Mouse (Mus musculus) layer of hippocampus, postnatal 10 days (tissue): ENCODE measurements at regions not wholly inside any gene's neighbourhood (a gene's known extent, or its start where the extent isn't known, plus 50 kb on each side); places are given as distances from the start of the nearest gene placed in this dataset.
"Not testable (repeated sequence)": the region's sequence is repeated elsewhere in the genome, so short reads cannot be mapped to it uniquely, and the experiment has no call there.

Experiments
- DNase-seq, 2 experiments: peaks; one replicate each; pipeline ENCODE4 v3.0.0; 2021; ENCODE audit warnings: low spot score in 2 of 2

DNA sequence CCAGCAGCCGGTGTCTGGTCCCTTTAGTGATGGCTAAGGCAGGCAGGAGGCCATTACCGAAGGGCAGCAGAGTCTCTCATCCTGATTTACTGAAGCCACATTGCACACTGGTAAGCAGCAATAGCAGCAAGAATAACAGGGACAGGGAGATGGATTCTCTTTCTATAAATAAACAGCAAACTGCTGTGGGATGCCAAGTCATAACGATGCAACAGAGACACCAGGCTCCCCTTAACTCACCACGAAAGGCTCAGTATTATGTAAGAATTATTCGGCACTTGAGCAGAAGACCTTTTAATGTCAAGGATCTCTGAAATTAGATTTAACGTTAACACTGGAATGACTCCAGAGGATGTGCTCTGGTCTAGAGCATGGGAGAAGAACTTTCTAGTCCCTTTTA lies 202.1 kb downstream of the Ddx10 start:
- no peak for DNase-seq

DNA sequence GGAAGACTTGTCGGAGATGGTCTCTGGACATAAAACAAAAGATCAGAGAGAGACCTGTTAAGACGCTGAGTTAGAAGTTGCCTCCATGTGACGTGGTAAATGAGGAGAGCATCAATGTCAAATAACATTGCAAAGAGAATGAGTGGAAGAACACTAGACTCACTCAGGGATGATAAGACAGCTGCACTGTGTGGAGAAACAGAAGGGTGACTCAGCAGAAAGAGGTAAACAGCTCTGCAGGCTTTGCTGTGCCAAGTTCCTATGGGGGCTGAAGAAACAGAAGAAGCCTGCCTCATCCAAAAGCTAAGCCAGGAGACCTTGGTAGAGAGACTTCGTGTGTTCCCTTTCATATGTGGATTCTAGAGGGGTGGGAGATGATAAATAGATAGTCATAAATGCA lies 214.1 kb downstream of the Ddx10 start:
- no peak for DNase-seq

GRCm38 (mm10) chr9:53022096-53022495 lies 225.8 kb downstream of the Ddx10 start:
- DNase-seq: no peak

GRCm38 (mm10) chr9:53010741-53011140 lies 237.1 kb downstream of the Ddx10 start:
- no peak for DNase-seq

DNA sequence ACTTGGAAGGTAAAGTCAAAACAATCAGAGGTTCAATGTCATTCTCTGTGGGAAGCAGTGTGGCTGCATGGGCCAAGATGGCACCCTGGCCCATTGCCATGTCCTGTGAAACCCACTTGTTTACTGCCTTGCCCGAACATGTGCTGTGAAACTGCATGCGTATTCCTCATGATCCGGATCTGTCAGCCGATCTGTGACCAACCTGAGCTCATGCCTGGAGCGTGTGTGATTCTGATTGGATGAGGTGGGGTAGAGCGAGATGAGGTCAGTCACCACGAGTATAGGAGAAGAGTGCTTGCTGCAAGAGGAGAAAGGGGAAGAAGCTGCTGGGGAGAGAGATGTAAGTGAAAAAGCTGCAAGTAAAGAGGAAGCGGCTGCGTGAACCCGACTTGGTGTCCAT lies 240.5 kb downstream of the Ddx10 start:
- no peak for DNase-seq

DNA sequence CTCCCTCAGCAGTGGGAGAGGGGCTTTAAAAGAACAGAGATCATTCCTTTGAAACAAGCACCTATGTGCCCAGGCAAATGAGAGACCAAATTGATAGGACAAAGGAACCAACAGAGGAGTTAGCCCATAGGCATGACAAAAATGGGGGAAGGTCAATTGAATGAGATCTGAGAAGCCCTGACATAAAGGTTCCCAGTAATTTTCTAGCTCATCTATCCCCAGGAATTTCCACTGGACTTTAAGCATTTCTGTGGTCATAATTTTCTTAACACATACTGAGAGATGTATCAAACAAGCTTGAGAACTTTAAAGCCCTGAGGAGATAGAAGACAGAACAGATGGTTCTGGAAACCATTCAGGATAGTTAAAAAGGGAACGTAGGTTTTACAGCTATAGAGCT lies 241.8 kb downstream of the Ddx10 start:
- DNase-seq: no peak

- no peak for DNase-seq
Measured at GRCm38 (mm10) chr9:53004253-53004978, 243.4 kb downstream of the Ddx10 start.

DNA sequence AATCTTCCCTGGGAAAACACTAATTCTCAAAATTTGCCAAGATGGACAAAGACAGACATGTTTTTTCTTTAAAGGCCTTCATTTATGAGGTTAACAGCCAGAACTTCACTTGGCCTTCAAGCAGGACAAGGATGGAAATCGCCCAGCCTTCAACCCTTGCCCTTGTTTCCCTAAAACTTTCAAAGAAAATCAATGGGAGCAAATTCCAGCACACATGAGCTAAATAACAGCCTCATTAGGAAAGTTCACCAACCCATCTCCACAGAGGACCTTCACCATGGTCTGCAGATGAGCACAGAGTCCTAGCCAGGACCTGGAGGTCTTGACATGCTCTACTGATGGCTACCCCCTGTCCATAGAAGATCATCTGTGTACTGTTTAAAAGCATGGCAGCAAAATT lies 271.8 kb downstream of the Ddx10 start:
- no peak for DNase-seq

- peak; percentile 21 to 22 for DNase-seq
Measured at GRCm38 (mm10) chr9:52965631-52966030, 282.2 kb downstream of the Ddx10 start.

- DNase-seq: peak; percentile 28 to 37
Measured at GRCm38 (mm10) chr9:52959668-52960067, 280.1 kb upstream of the AI593442 start.

- DNase-seq: no peak
Measured at GRCm38 (mm10) chr9:52957245-52957644, 277.7 kb upstream of the AI593442 start.

DNA sequence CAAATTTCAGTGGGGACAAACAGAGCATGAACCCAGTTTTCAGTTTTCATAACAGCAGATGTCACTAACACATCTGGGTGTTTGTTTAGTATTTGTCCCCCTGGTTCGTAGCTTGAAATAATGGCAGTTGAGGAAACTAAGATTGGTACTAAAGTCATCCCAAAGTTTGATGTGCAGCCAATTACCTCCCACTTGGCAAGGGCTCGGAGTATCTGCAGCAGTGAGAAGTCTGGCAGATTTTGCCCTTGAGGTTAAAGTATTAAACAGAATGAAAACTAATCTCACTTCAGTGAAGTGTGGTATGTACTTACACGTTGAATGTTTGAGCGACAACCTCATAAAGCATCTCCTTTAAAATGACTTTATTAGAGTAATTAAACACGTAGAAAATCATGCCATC lies 264.5 kb upstream of the AI593442 start:
- no peak for DNase-seq

DNA sequence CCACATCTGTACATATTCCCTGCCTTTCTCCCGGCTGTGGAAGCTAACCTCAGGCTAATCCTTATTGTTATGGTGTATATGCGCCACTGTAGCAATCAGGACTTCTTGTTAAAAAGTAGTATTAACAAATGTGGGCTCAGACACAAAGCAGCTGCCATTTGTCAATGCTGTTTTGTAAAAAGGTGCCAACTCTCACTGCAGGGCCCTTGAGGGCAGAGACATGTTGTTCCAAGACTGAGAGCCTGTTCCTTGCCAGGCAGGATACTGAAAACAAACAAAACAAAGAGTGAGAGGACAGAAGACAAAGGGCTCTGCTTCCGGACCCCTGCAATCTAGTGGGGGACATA lies 262.0 kb upstream of the AI593442 start:
- DNase-seq: no peak

- DNase-seq: peak; percentile 22 to 41
Measured at GRCm38 (mm10) chr9:52940964-52941636, 261.5 kb upstream of the AI593442 start.

GRCm38 (mm10) chr9:52935082-52935481 lies 255.5 kb upstream of the AI593442 start:
- DNase-seq: no peak

DNA sequence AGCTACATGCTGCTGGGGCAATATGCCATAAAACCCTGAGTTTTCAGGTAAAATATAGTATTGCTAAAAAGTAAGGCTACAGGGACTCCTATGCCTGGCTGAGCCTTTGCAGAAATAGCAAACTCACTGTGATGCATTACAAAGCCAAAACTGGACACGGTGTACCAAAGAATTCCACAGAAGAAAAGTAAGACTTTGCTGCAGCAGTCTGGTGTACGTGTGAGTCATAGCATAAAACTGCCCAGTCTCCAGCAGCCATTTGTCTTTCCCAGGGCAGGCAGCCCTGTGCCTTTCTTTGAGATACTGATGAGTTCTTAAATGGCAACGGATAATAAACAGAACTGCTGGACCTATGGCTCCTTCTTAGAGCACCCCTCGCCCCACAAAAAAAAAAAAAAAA lies 237.9 kb upstream of the AI593442 start:
- no peak for DNase-seq

- not testable (repeated sequence) for DNase-seq
Measured at GRCm38 (mm10) chr9:52888653-52889052, 209.1 kb upstream of the AI593442 start.

DNA sequence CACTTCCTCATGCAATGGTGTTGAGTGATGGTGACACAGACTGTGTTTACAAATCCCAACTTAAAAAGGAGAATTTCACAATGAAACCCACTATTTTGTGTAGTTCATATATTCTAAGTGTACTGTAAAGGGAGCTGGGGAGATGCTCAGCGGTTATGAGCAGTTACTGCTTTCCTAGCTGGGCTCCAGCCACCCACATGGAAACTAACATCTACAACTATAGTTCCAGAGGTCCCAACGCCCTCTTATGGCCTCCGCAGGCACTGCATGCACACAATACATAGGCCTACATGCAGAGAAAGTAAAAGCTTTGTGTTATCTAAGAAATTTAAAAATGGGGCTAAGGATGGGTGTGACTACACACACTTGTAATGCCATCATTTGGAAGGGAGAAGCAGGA lies 208.4 kb upstream of the AI593442 start:
- not testable (repeated sequence) for DNase-seq

DNA sequence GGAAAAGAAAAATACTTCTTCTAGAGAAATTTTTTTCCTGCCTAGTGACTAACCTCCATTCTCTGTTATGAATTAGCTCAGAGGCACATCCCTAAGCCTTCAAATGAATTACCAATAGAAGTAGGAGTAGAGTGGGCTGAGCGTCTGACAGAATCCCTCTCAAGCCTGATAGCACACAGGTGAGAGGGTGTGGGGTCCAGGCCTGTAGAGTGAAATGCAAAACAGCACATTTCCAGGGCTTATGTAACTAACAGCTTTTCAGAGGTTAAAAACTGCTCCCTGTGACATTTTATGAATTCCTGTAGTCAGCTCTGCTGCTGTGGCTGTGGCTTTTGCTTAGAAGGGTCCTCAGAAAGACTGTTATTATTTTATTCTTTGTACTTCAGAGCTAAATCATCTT lies 187.7 kb upstream of the AI593442 start:
- DNase-seq: no peak

DNA sequence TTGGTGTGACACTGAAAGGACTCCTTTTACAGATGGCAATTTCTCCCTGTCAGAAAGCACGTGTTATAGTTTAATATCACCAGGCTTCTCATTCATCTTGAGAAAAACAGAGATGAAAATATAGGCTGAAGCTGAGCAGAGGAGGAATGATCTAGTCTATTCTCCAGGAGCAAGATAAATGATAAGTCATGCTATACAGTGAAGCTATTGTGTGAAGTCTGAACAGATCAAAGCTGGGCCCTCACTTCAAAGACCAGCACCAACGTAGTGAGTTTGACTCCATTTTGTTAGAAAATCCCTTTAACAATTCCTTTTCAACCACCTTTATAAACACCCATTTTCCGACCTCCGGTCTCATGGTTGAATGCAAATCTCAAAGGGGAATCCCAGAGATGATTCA lies 180.7 kb upstream of the AI593442 start:
- DNase-seq: no peak

- DNase-seq: no peak
Measured at GRCm38 (mm10) chr9:52858411-52858810, 178.8 kb upstream of the AI593442 start.

DNA sequence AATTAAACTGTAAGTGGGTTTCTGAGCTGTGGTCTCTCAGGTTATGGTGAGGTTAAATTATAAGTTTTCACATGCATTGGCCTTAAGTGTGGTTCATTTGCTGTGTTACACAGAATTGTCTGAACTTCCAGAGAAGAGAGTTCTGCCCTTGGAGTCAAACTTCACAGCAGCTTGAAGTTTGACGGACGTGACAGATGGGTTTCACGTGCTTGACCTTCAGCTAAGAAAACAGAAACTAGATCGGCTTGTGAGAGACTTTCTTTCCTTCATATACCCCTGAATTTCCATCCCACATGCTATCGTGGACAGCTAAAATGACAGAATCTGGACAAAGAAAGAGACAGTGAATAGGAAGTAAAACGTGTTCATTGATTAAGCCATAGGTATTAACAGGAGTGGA lies 173.8 kb upstream of the AI593442 start:
- DNase-seq: no peak

GRCm38 (mm10) chr9:52850552-52850951 lies 171.0 kb upstream of the AI593442 start:
- no peak for DNase-seq
